Comparison of ENCODE assay signal across 10 mouse cellular contexts in the genomic region with DNA sequence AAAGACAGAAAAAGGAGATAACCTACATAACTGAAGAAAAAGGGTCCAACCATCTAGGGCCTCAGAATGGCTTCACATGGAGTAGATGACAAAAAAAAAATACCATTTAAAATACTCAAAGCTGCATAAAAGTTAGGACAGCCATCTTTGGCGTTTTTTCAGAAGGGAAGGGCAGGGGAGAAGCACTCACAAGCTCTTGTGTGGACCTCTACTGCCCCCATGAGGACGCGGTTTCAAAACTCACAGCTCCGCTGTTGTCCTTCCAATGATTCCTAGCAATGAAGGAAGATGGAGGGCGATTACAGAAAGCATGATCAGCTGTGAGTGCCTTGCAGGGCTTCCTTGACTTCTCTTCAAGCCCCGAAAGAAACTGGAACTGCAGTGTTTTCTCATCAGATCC.
DNase-seq lines count a peak whose midpoint lies in the region; ATAC-seq and TF ChIP-seq lines count a peak whose summit lies in the region.
"Had no signal": no experiment of that assay in that cellular context is flagged by ENCODE, and none has a peak within 500 bp of the region (broad histone marks: within the 10 kb centered on the region; RNA-seq: fewer than 3 reads in every experiment).

No protein-coding gene starts in this region.

- no peak overlapping the region for H3K4me2 ChIP-seq in heart, embryonic 11.5 days
- H3K4me2 ChIP-seq in midbrain, embryonic 14.5 days (ENCODE audit: low read length) = no peak overlapping the region
- H3K4me2 ChIP-seq in midbrain, embryonic 13.5 days (replicated peaks) = no peak overlapping the region
- H3K4me2 ChIP-seq in neural tube, embryonic 15.5 days = no peak overlapping the region
- H3K4me2 ChIP-seq: limb, embryonic 12.5 days had no signal

- H3K27me3 ChIP-seq in heart, adult 2 months (ENCODE audit: control insufficient read depth, insufficient read depth, low read length) = no peaks in the 10 kb centered on the region
- H3K27me3 ChIP-seq in heart, embryonic 11.5 days (ENCODE audit: control insufficient read depth, insufficient read depth, low read length) = no peaks in the 10 kb centered on the region
- no peaks in the 10 kb centered on the region for H3K27me3 ChIP-seq in midbrain, embryonic 14.5 days (ENCODE audit: control insufficient read depth, insufficient read depth, low read length)
- H3K27me3 ChIP-seq in midbrain, embryonic 13.5 days = no peaks in the 10 kb centered on the region
- no peaks in the 10 kb centered on the region for H3K27me3 ChIP-seq in neural tube, embryonic 15.5 days (replicated peaks)
- H3K27me3 ChIP-seq: limb, embryonic 12.5 days had no signal

- peak in 1 of 2 experiments; percentile 79 for DNase-seq in heart, adult 2 months
- peak; percentile 71 for DNase-seq in midbrain, embryonic 14.5 days
- peak; percentile 24 for DNase-seq in embryo, embryonic 11 days
- DNase-seq in ovary, postnatal 14 days (ENCODE audit: low spot score) = peak; percentile 85
- no peak for DNase-seq in right cerebral cortex, postnatal 25 days

- no peak for ATAC-seq in heart, embryonic 11.5 days (replicated peaks; ENCODE audit: insufficient number of reproducible peaks, low FRiP score, low TSS enrichment)
- no peak for ATAC-seq in midbrain, embryonic 14.5 days (ENCODE audit: low FRiP score, low TSS enrichment)
- no peak for ATAC-seq in midbrain, embryonic 13.5 days
- ATAC-seq in neural tube, embryonic 15.5 days (ENCODE audit: low FRiP score) = no peak

- TF ChIP-seq EP300 in heart, adult 2 months (IDR thresholded peaks at IDR 0.05; ENCODE audit: insufficient read depth, low read depth, low read length) = no peak

- H3K9ac ChIP-seq in heart, adult 2 months (ENCODE audit: low read depth, low read length) = no peak overlapping the region
- no peak overlapping the region for H3K9ac ChIP-seq in heart, embryonic 11.5 days (ENCODE audit: low read depth, low read length)
- H3K9ac ChIP-seq in midbrain, embryonic 14.5 days (replicated peaks; ENCODE audit: low read length) = no peak overlapping the region
- H3K9ac ChIP-seq in midbrain, embryonic 13.5 days (replicated peaks) = no peak overlapping the region
- no peak overlapping the region for H3K9ac ChIP-seq in neural tube, embryonic 15.5 days (replicated peaks)
- H3K9ac ChIP-seq: limb, embryonic 12.5 days had no signal

- TF ChIP-seq CTCF in heart, adult 2 months (IDR thresholded peaks at IDR 0.05) = peak; percentile 70

- H3K79me2 ChIP-seq in heart, adult 2 months (replicated peaks; ENCODE audit: control insufficient read depth, insufficient read depth, low read length) = no peaks in the 10 kb centered on the region

- no peak for TF ChIP-seq POLR2A in heart, adult 2 months (IDR thresholded peaks at IDR 0.05; ENCODE audit: insufficient read depth, low read depth, low read length)

- no peak overlapping the region for H3K4me3 ChIP-seq in heart, adult 2 months
- H3K4me3 ChIP-seq in heart, embryonic 11.5 days (ENCODE audit: low read depth, low read length) = no peak overlapping the region
- no peak overlapping the region for H3K4me3 ChIP-seq in midbrain, embryonic 14.5 days (replicated peaks; ENCODE audit: low read depth, low read length)
- no peak overlapping the region for H3K4me3 ChIP-seq in midbrain, embryonic 13.5 days (replicated peaks)
- H3K4me3 ChIP-seq in neural tube, embryonic 15.5 days (replicated peaks) = no peak overlapping the region
- H3K4me3 ChIP-seq: limb, embryonic 12.5 days had no signal

- no peak overlapping the region for H3K27ac ChIP-seq in heart, adult 2 months
- no peak overlapping the region for H3K27ac ChIP-seq in heart, embryonic 11.5 days (ENCODE audit: low read depth, low read length)
- no peak overlapping the region for H3K27ac ChIP-seq in midbrain, embryonic 14.5 days (replicated peaks; ENCODE audit: low read depth, low read length)
- no peak overlapping the region for H3K27ac ChIP-seq in midbrain, embryonic 13.5 days
- H3K27ac ChIP-seq in neural tube, embryonic 15.5 days (replicated peaks) = no peak overlapping the region
- H3K27ac ChIP-seq: limb, embryonic 12.5 days had no signal

- no peaks in the 10 kb centered on the region for H3K36me3 ChIP-seq in heart, adult 2 months (ENCODE audit: control insufficient read depth, insufficient read depth, low read length)
- peaks cover 3% of the 10 kb centered on the region; the same call in 1 of the 2 replicates for H3K36me3 ChIP-seq in heart, embryonic 11.5 days (ENCODE audit: control insufficient read depth, insufficient read depth, low read length)
- H3K36me3 ChIP-seq in midbrain, embryonic 14.5 days (ENCODE audit: control insufficient read depth, insufficient read depth, low read length) = peaks cover 2% of the 10 kb centered on the region; the same call in 1 of the 2 replicates
- H3K36me3 ChIP-seq in midbrain, embryonic 13.5 days = peaks cover 22% of the 10 kb centered on the region
- H3K36me3 ChIP-seq in neural tube, embryonic 15.5 days = no peaks in the 10 kb centered on the region

- H3K9me3 ChIP-seq in heart, embryonic 11.5 days (replicated peaks; ENCODE audit: control insufficient read depth, low read length) = no peaks in the 10 kb centered on the region
- no peaks in the 10 kb centered on the region for H3K9me3 ChIP-seq in midbrain, embryonic 14.5 days (ENCODE audit: control insufficient read depth, low read length)
- no peaks in the 10 kb centered on the region for H3K9me3 ChIP-seq in midbrain, embryonic 13.5 days
- no peaks in the 10 kb centered on the region for H3K9me3 ChIP-seq in neural tube, embryonic 15.5 days (replicated peaks)
- H3K9me3 ChIP-seq: G1E; limb, embryonic 12.5 days had no signal

- WGBS in heart, adult 2 months = 61% methylated on average over 6 of the region's 6 CpGs
- 52% methylated on average over 6 of the region's 6 CpGs for WGBS in heart, embryonic 11.5 days (ENCODE audit: insufficient replicate concordance)
- 70% methylated on average over 6 of the region's 6 CpGs for WGBS in midbrain, embryonic 14.5 days
- WGBS in midbrain, embryonic 13.5 days = 71% methylated on average over 6 of the region's 6 CpGs
- WGBS in neural tube, embryonic 15.5 days = 78% methylated on average over 6 of the region's 6 CpGs

- intact Hi-C loops in heart, adult 2 months (cut with DNase I) = no loop called here

- no peaks in the 10 kb centered on the region for H3K4me1 ChIP-seq in heart, adult 2 months (ENCODE audit: control insufficient read depth, insufficient read depth, low read length)
- no peaks in the 10 kb centered on the region for H3K4me1 ChIP-seq in heart, embryonic 11.5 days (ENCODE audit: control insufficient read depth, insufficient read depth, low read length)
- H3K4me1 ChIP-seq in midbrain, embryonic 14.5 days (ENCODE audit: control insufficient read depth, insufficient read depth, low read length) = no peaks in the 10 kb centered on the region
- H3K4me1 ChIP-seq in midbrain, embryonic 13.5 days (replicated peaks) = no peaks in the 10 kb centered on the region
- H3K4me1 ChIP-seq in neural tube, embryonic 15.5 days = no peaks in the 10 kb centered on the region
- H3K4me1 ChIP-seq: limb, embryonic 12.5 days had no signal
